Mouse (Mus musculus): Measurements from ENCODE around the gene Nostrin. TPM values are rescaled to one million over a fixed set of nuclear protein-coding genes. Genes with fewer than 3 reads are reported as not detected.

Nostrin gene
- polyA plus RNA-seq (2017; shearing (Covaris generic)): 0.25 TPM

GRCm38 (mm10) chr2:69135661-69136576, at the start of gene Nostrin:
Nostrin (plus strand) TSS chr2:69135800.

GRCm38 (mm10) chr2:69205791-69206351, 70.3 kb downstream of the Nostrin start, which contains the start of gene Spc25:
Spc25 (minus strand) TSS chr2:69206194.

GRCm38 (mm10) chr2:69210773-69211172, 75.2 kb downstream of the Nostrin start, which contains the start of gene G6pc2:
G6pc2 (plus strand) TSS chr2:69211073.

Other genes starting within 250 kb of the Nostrin start
- gene Spc25, start 70.4 kb downstream of the Nostrin start, polyA plus RNA-seq (2017; shearing (Covaris generic)): 7.3 TPM
- gene G6pc2, start 75.3 kb downstream of the Nostrin start, polyA plus RNA-seq (2017; shearing (Covaris generic)): not detected
- 0.47 TPM for gene Abcb11, start 206.8 kb downstream of the Nostrin start, polyA plus RNA-seq (2017; shearing (Covaris generic))
- gene Dhrs9, start 244.6 kb downstream of the Nostrin start, polyA plus RNA-seq (2017; shearing (Covaris generic)): not detected

Measured in CD4-positive, CD25-positive, alpha-beta regulatory T cell, adult 9 weeks (primary cell).